Mouse (Mus musculus) limb, embryonic 13.5 days (tissue): Measurements from ENCODE around the gene Pou2f3. TPM values are rescaled to one million over a fixed set of nuclear protein-coding genes. Genes with fewer than 3 reads are reported as not detected.

ENCODE experiments used
- ATAC-seq: fragments of 200-750 bp; cut with Nextera tagmentation; 2 replicates; pipeline ENCODE4 v1.8.0; 2017; ENCODE audit warnings: low read depth, moderate number of reproducible peaks, moderate TSS enrichment; ENCODE audit not compliant: low FRiP score
- H3K27ac ChIP-seq: fragments of 300-500 bp; sonication (generic); 2 replicates; pipeline ENCODE4 v1.5.1; 2015; ENCODE audit warnings: inconsistent platforms, mild to moderate bottlenecking, moderate library complexity
- H3K27me3 ChIP-seq: fragments of 300-500 bp; sonication (generic); 2 replicates; pipeline ENCODE4 v1.6.1; 2015; ENCODE audit warnings: mild to moderate bottlenecking, inconsistent platforms
- H3K36me3 ChIP-seq: fragments of 300-500 bp; sonication (generic); 2 replicates; pipeline ENCODE4 v1.6.1; 2015; ENCODE audit warnings: inconsistent platforms, mild to moderate bottlenecking, moderate library complexity
- H3K4me1 ChIP-seq: fragments of 300-500 bp; sonication (generic); 2 replicates; pipeline ENCODE4 v1.6.1; 2015; ENCODE audit warnings: inconsistent platforms
- H3K4me2 ChIP-seq: fragments of 300-500 bp; sonication (generic); replicated peaks from 2 replicates; pipeline ENCODE4 v1.6.1; 2015; ENCODE audit warnings: inconsistent platforms, mild to moderate bottlenecking, moderate library complexity
- H3K4me3 ChIP-seq: fragments of 300-500 bp; sonication (generic); 2 replicates; pipeline ENCODE4 v1.5.1; 2015; ENCODE audit warnings: moderate library complexity, mild to moderate bottlenecking, inconsistent platforms
- H3K9ac ChIP-seq: fragments of 300-500 bp; sonication (generic); 2 replicates; pipeline ENCODE4 v1.6.1; 2015; ENCODE audit warnings: mild to moderate bottlenecking, inconsistent platforms
- H3K9me3 ChIP-seq: fragments of 300-500 bp; sonication (generic); 2 replicates; pipeline ENCODE4 v1.6.1; 2016; ENCODE audit warnings: inconsistent platforms
- WGBS: fragments of 180-500 bp; shearing (Covaris S2); methylation state at CpG from one replicate; pipeline ENCODE4 v1.1.7; 2015; 5-methylcytosine and 5-hydroxymethylcytosine counted together
- polyA plus RNA-seq: library from polyadenylated mRNA; unstranded; fragments of >200 nt; fragmentation: Nextera tagmentation; extraction: Ambion mirVana; gene quantifications from 2 replicates; pipeline ENCODE4 v1.2.1, GENCODE M21; 2015

The Pou2f3 gene
- polyA plus RNA-seq, 1 experiment from 2014 or later: 0.74 TPM

DNA sequence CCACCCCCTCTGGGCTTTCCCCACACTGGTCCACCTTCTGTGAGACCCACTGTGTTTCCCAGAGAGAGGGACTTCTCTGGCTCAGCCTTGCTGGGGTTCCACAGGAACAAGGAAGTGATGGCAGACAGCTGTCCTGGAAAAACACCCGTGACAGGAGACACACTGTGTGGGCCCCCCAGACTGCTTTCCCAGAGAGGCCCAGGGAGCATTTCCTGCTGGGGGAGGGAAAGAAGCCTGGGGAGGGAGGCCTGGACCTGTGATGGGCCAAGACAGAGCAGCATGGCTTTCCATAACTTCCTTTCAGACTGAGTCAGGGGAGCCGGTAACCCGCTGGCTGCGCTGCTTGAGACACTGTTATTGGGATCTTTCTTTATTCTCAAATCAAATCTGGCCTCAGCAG, 20.7 kb upstream of the Pou2f3 start:
- Histone ChIP-seq H3K4me3 (no peak overlapping the region), H3K4me1 (peaks cover 90% of the 10 kb centered on the region), H3K27ac (peak overlapping the region; percentile 61), H3K9me3 (no peaks in the 10 kb centered on the region; the same call in 1 of the 2 replicates), H3K27me3 (no peaks in the 10 kb centered on the region), H3K36me3 (peaks cover 81% of the 10 kb centered on the region), H3K9ac (peak overlapping the region; percentile 39; the same call in 1 of the 2 replicates), H3K4me2 (no peak overlapping the region)
- WGBS: 65% methylated on average over 4 of the region's 4 CpGs
- ATAC-seq: no peak

DNA sequence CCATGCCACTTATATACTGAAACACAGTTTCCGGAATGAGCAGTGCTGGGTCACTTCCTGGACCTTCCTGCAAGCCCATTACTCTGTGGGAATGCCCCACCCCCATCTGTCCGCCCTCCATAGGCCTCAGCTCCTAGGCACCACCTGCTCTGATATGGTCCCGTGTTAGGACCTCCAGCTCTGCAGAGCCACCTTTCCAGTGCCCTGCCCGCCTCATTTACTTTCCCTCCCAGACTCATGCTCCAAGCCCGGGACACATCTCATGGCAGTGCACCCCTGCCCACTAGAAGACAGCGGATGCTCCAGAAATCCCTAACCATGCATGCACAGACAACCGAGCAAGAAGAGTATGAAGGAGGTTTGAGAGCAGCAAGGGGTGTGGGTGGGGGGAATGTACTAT, 19.8 kb upstream of the Pou2f3 start:
- Histone ChIP-seq H3K4me3 (no peak overlapping the region), H3K36me3 (peaks cover 72% of the 10 kb centered on the region), H3K27ac (no peak overlapping the region), H3K27me3 (no peaks in the 10 kb centered on the region), H3K9ac (no peak overlapping the region), H3K9me3 (no peaks in the 10 kb centered on the region; the same call in 1 of the 2 replicates), H3K4me1 (peaks cover 90% of the 10 kb centered on the region), H3K4me2 (no peak overlapping the region)
- 81% methylated on average over 7 of the region's 7 CpGs for WGBS
- no peak for ATAC-seq

- Histone ChIP-seq H3K4me3 (no peak overlapping the region), H3K4me1 (peaks cover 88% of the 10 kb centered on the region), H3K9ac (no peak overlapping the region), H3K27me3 (no peaks in the 10 kb centered on the region), H3K4me2 (no peak overlapping the region), H3K9me3 (no peaks in the 10 kb centered on the region; the same call in 1 of the 2 replicates), H3K36me3 (peaks cover 72% of the 10 kb centered on the region), H3K27ac (no peak overlapping the region)
- 89% methylated on average over 10 of the region's 10 CpGs for WGBS
- no peak for ATAC-seq
Measured at GRCm38 (mm10) chr9:43229398-43229895, 19.3 kb upstream of the Pou2f3 start.

GRCm38 (mm10) chr9:43228745-43229144, 18.6 kb upstream of the Pou2f3 start:
- WGBS: 87% methylated on average over 2 of the region's 2 CpGs
- Histone ChIP-seq H3K9me3 (no peaks in the 10 kb centered on the region; the same call in 1 of the 2 replicates), H3K4me2 (no peak overlapping the region), H3K27me3 (no peaks in the 10 kb centered on the region), H3K27ac (no peak overlapping the region), H3K36me3 (peaks cover 72% of the 10 kb centered on the region), H3K4me1 (peaks cover 81% of the 10 kb centered on the region), H3K9ac (no peak overlapping the region), H3K4me3 (no peak overlapping the region)
- no peak for ATAC-seq

- Histone ChIP-seq H3K27me3 (no peaks in the 10 kb centered on the region), H3K36me3 (peaks cover 74% of the 10 kb centered on the region), H3K9me3 (no peaks in the 10 kb centered on the region; the same call in 1 of the 2 replicates), H3K27ac (no peak overlapping the region), H3K4me1 (peaks cover 70% of the 10 kb centered on the region), H3K9ac (no peak overlapping the region), H3K4me3 (no peak overlapping the region), H3K4me2 (no peak overlapping the region)
- 87% methylated on average over 8 of the region's 8 CpGs for WGBS
- no peak for ATAC-seq
Measured at GRCm38 (mm10) chr9:43227626-43228025, 17.5 kb upstream of the Pou2f3 start.

GRCm38 (mm10) chr9:43226573-43227160, 16.5 kb upstream of the Pou2f3 start:
- no peak for ATAC-seq
- H3K27me3 ChIP-seq: no peaks in the 10 kb centered on the region
- H3K4me3 ChIP-seq: no peak overlapping the region
- H3K36me3 ChIP-seq: peaks cover 77% of the 10 kb centered on the region
- WGBS: 57% methylated on average over 9 of the region's 9 CpGs
- no peak overlapping the region for H3K4me2 ChIP-seq
- H3K9ac ChIP-seq: peak overlapping the region; percentile 48
- H3K4me1 ChIP-seq: peaks cover 67% of the 10 kb centered on the region
- no peak overlapping the region for H3K27ac ChIP-seq
- no peaks in the 10 kb centered on the region; the same call in 1 of the 2 replicates for H3K9me3 ChIP-seq

DNA sequence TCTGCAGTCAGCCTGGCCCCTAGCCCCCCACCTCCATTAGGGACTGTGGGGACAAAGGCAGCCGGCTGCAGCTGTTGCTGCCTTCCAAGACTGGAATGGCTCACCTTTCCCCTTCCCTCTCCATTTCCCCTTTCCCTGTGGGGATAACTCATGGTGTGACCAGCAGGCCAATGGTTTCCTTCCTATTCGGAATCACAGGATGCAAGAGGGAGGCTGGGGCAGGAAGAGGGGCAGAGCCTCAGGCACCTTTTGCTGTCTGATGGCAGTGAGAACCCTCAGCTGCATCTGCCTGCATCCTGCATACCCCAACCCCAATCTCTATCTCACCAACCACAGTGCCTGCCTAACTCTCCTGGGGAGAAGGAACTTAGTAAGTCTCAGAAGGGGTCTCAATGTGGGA, 15.3 kb upstream of the Pou2f3 start:
- Histone ChIP-seq H3K9ac (peak overlapping the region; percentile 45), H3K9me3 (no peaks in the 10 kb centered on the region; the same call in 1 of the 2 replicates), H3K4me1 (peaks cover 55% of the 10 kb centered on the region), H3K27me3 (no peaks in the 10 kb centered on the region), H3K36me3 (peaks cover 81% of the 10 kb centered on the region), H3K4me3 (no peak overlapping the region), H3K27ac (peak overlapping the region; percentile 63), H3K4me2 (no peak overlapping the region)
- WGBS: 15% methylated on average over 2 of the region's 2 CpGs
- peak; percentile 10; the same call in 1 of the 2 replicates for ATAC-seq

DNA sequence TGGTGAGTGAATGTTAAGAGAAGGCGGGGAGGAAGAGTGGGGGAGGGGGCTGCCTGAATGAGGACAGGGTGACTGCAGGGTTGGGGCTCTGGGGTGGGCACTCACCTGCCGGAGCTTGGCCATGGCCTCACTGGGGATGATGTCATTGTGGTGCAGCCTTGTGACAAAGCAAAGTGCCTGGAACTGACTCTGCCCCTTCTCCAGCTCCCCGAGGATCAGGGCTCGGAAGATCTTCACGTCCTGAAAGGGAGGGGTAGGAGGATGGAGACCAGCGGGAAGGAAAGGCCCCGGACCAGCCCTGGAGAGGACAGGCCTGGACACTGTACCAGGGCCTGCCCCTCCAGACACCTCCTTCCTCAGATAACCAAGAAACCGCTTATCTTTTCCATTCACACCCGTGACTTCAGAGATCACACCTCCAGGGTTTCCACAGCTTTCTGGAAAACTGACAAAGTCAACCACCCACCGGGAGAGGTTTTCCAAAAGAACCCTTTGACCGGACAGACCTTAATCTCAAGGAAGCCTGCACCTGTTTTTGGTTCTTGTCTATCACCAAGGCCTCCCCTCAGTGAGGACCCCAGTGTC, 14.7 kb upstream of the Pou2f3 start:
- Histone ChIP-seq H3K4me3 (no peak overlapping the region), H3K9me3 (no peaks in the 10 kb centered on the region; the same call in 1 of the 2 replicates), H3K27me3 (no peaks in the 10 kb centered on the region), H3K27ac (peak overlapping the region; percentile 63), H3K36me3 (peaks cover 79% of the 10 kb centered on the region), H3K4me1 (peaks cover 49% of the 10 kb centered on the region), H3K9ac (0 out of 2 replicates have a peak overlapping the region, but pooled peaks have one; percentile 45), H3K4me2 (no peak overlapping the region; the same call in 1 of the 2 replicates)
- 45% methylated on average over 11 of the region's 11 CpGs for WGBS
- ATAC-seq: no peak

DNA sequence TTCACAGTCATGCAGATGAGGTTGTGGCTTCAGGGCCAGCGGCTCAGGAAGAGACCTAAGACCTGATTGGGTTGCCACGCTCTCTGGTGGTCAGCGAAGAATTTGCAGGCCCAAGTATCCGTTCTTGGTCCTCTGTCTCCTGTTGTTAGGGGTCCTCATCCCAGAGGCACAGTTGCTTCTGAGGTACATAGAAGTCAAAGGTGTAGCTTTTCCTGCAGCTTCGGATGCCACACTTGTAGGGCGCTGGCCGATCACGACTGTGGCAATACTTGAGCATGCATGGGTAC, 12.2 kb upstream of the Pou2f3 start:
- no peak overlapping the region for H3K9ac ChIP-seq
- H3K9me3 ChIP-seq: no peaks in the 10 kb centered on the region; the same call in 1 of the 2 replicates
- H3K4me1 ChIP-seq: peaks cover 33% of the 10 kb centered on the region
- no peak overlapping the region for H3K4me2 ChIP-seq
- peaks cover 64% of the 10 kb centered on the region for H3K36me3 ChIP-seq
- ATAC-seq: no peak
- H3K27ac ChIP-seq: peak overlapping the region; percentile 63; the same call in 1 of the 2 replicates
- no peaks in the 10 kb centered on the region for H3K27me3 ChIP-seq
- WGBS: 41% methylated on average over 8 of the region's 8 CpGs
- H3K4me3 ChIP-seq: no peak overlapping the region

DNA sequence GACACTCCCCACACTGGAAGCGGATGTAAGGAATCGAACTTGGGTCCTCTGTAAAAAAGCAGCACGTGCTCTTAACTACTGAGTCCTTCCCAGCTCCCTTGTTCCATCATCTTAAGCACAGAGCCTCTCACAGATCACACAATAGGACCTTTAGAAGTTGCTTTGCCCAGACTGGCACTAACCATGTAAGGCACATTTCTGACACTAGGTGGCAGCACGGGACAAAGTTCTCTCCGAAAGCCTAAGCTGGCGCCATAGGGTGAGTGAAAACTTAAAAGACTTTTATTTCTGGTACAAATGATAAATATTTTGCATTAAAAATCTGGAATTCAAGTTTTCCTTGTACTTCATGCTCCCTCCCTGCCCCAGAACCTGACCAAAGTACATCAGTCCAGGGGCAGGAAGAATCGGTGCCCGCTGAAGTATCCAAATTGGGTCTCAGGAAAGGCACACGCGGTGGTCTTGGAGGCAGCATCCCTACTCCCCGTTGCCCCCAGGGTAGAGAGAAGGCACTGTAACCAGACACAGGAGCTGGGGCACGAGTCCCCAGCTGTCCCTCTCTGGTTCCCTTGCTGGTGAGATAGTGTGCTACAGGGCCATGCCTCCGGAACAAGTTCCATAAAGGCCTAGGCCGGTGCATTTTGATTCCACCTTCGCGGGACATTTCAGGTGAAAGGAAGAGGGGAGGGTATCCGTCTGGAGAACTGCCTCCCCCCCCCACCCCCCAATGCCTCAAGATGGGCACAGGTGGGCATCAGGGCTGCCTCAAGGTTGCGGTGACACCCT, 11.7 kb upstream of the Pou2f3 start:
- Histone ChIP-seq H3K4me1 (peaks cover 28% of the 10 kb centered on the region), H3K27ac (peak overlapping the region; percentile 63; the same call in 1 of the 2 replicates), H3K4me2 (no peak overlapping the region), H3K9me3 (no peaks in the 10 kb centered on the region), H3K36me3 (peaks cover 59% of the 10 kb centered on the region), H3K4me3 (no peak overlapping the region), H3K9ac (no peak overlapping the region), H3K27me3 (no peaks in the 10 kb centered on the region)
- WGBS: 39% methylated on average over 18 of the region's 18 CpGs
- peak; percentile 45; the same call in 1 of the 2 replicates for ATAC-seq

GRCm38 (mm10) chr9:43210771-43211450, 742 bp upstream of the Pou2f3 start:
- no peak overlapping the region for H3K4me3 ChIP-seq
- H3K27ac ChIP-seq: no peak overlapping the region
- H3K27me3 ChIP-seq: peaks cover 26% of the 10 kb centered on the region
- H3K36me3 ChIP-seq: no peaks in the 10 kb centered on the region
- no peak overlapping the region for H3K9ac ChIP-seq
- no peak for ATAC-seq
- no peak overlapping the region; the same call in 1 of the 2 replicates for H3K4me2 ChIP-seq
- H3K4me1 ChIP-seq: peaks cover 14% of the 10 kb centered on the region
- WGBS: 28% methylated on average over 11 of the region's 11 CpGs
- no peaks in the 10 kb centered on the region for H3K9me3 ChIP-seq
